Mouse (Mus musculus): ENCODE measurements at regions not wholly inside any gene's neighbourhood (a gene's known extent, or its start where the extent isn't known, plus 50 kb on each side); places are given as distances from the start of the nearest gene placed in this dataset.

GRCm38 (mm10) chr13:11216671-11217330 lies 856.2 kb upstream of the Chrm3 start:
- DNase-seq (ENCODE audit: low spot score): no peak
- 91% methylated on average over 3 of the region's 3 CpGs for WGBS
- Histone ChIP-seq H3K9me3 (replicated peaks) (no peaks in the 10 kb centered on the region), H3K27me3 (ENCODE audit: low read depth, poor library complexity, severe bottlenecking) (no peaks in the 10 kb centered on the region), H3K36me3 (no peaks in the 10 kb centered on the region), H3K4me1 (no peaks in the 10 kb centered on the region), H3K27ac (no peak overlapping the region), H3K4me3 (no peak overlapping the region)

GRCm38 (mm10) chr13:11210109-11210508 lies 849.5 kb upstream of the Chrm3 start:
- Histone ChIP-seq H3K9me3 (replicated peaks) (no peaks in the 10 kb centered on the region), H3K36me3 (no peaks in the 10 kb centered on the region), H3K4me3 (no peak overlapping the region), H3K27me3 (ENCODE audit: low read depth, poor library complexity, severe bottlenecking) (no peaks in the 10 kb centered on the region), H3K4me1 (no peaks in the 10 kb centered on the region), H3K27ac (no peak overlapping the region)
- 87% methylated on average over 1 of the region's 1 CpGs for WGBS
- no peak for DNase-seq (ENCODE audit: low spot score)

GRCm38 (mm10) chr13:11205216-11205786 lies 844.7 kb upstream of the Chrm3 start:
- no peak for DNase-seq (ENCODE audit: low spot score)
- Histone ChIP-seq H3K36me3 (no peaks in the 10 kb centered on the region), H3K4me1 (no peaks in the 10 kb centered on the region), H3K9me3 (replicated peaks) (no peaks in the 10 kb centered on the region), H3K4me3 (no peak overlapping the region), H3K27ac (no peak overlapping the region), H3K27me3 (ENCODE audit: low read depth, poor library complexity, severe bottlenecking) (no peaks in the 10 kb centered on the region)
- WGBS: 92% methylated on average over 6 of the region's 6 CpGs

- Histone ChIP-seq H3K4me3 (no peak overlapping the region), H3K27me3 (ENCODE audit: low read depth, poor library complexity, severe bottlenecking) (no peaks in the 10 kb centered on the region), H3K36me3 (no peaks in the 10 kb centered on the region), H3K4me1 (no peaks in the 10 kb centered on the region), H3K9me3 (replicated peaks) (no peaks in the 10 kb centered on the region), H3K27ac (no peak overlapping the region)
- no peak for DNase-seq (ENCODE audit: low spot score)
Measured at GRCm38 (mm10) chr13:11201978-11202377, 841.3 kb upstream of the Chrm3 start.

- Histone ChIP-seq H3K9me3 (replicated peaks) (no peaks in the 10 kb centered on the region), H3K4me3 (no peak overlapping the region), H3K27ac (no peak overlapping the region), H3K36me3 (no peaks in the 10 kb centered on the region), H3K27me3 (ENCODE audit: low read depth, poor library complexity, severe bottlenecking) (no peaks in the 10 kb centered on the region), H3K4me1 (no peaks in the 10 kb centered on the region)
- WGBS: 85% methylated on average over 8 of the region's 8 CpGs
- DNase-seq (ENCODE audit: low spot score): no peak
Measured at GRCm38 (mm10) chr13:11192471-11192870, 831.8 kb upstream of the Chrm3 start.

GRCm38 (mm10) chr13:11181191-11181590 lies 820.5 kb upstream of the Chrm3 start:
- no peaks in the 10 kb centered on the region for H3K36me3 ChIP-seq
- H3K9me3 ChIP-seq (replicated peaks): no peaks in the 10 kb centered on the region
- H3K27me3 ChIP-seq (ENCODE audit: low read depth, poor library complexity, severe bottlenecking): no peaks in the 10 kb centered on the region
- no peak for DNase-seq (ENCODE audit: low spot score)
- H3K27ac ChIP-seq: no peak overlapping the region
- H3K4me3 ChIP-seq: no peak overlapping the region
- H3K4me1 ChIP-seq: no peaks in the 10 kb centered on the region

- 84% methylated on average over 1 of the region's 1 CpGs for WGBS
- Histone ChIP-seq H3K27me3 (ENCODE audit: low read depth, poor library complexity, severe bottlenecking) (no peaks in the 10 kb centered on the region), H3K36me3 (no peaks in the 10 kb centered on the region), H3K4me3 (no peak overlapping the region), H3K9me3 (replicated peaks) (no peaks in the 10 kb centered on the region), H3K4me1 (no peaks in the 10 kb centered on the region), H3K27ac (no peak overlapping the region)
- DNase-seq (ENCODE audit: low spot score): no peak
Measured at GRCm38 (mm10) chr13:11180356-11180755, 819.7 kb upstream of the Chrm3 start.

- Histone ChIP-seq H3K4me3 (no peak overlapping the region), H3K27ac (no peak overlapping the region), H3K4me1 (no peaks in the 10 kb centered on the region), H3K9me3 (replicated peaks) (no peaks in the 10 kb centered on the region), H3K36me3 (no peaks in the 10 kb centered on the region), H3K27me3 (ENCODE audit: low read depth, poor library complexity, severe bottlenecking) (no peaks in the 10 kb centered on the region)
- 93% methylated on average over 2 of the region's 2 CpGs for WGBS
- no peak for DNase-seq (ENCODE audit: low spot score)
Measured at GRCm38 (mm10) chr13:11178586-11178985, 817.9 kb upstream of the Chrm3 start.

GRCm38 (mm10) chr13:11177642-11178420 lies 817.2 kb upstream of the Chrm3 start:
- Histone ChIP-seq H3K9me3 (replicated peaks) (no peaks in the 10 kb centered on the region), H3K4me1 (no peaks in the 10 kb centered on the region), H3K27ac (no peak overlapping the region), H3K4me3 (no peak overlapping the region), H3K36me3 (no peaks in the 10 kb centered on the region), H3K27me3 (ENCODE audit: low read depth, poor library complexity, severe bottlenecking) (no peaks in the 10 kb centered on the region)
- DNase-seq (ENCODE audit: low spot score): no peak
- 89% methylated on average over 6 of the region's 6 CpGs for WGBS

GRCm38 (mm10) chr13:11167115-11167514 lies 806.5 kb upstream of the Chrm3 start:
- no peak for DNase-seq (ENCODE audit: low spot score)
- no peaks in the 10 kb centered on the region for H3K27me3 ChIP-seq (ENCODE audit: low read depth, poor library complexity, severe bottlenecking)
- H3K27ac ChIP-seq: no peak overlapping the region
- H3K9me3 ChIP-seq (replicated peaks): no peaks in the 10 kb centered on the region
- H3K36me3 ChIP-seq: no peaks in the 10 kb centered on the region
- no peak overlapping the region for H3K4me3 ChIP-seq
- 79% methylated on average over 5 of the region's 5 CpGs for WGBS
- H3K4me1 ChIP-seq: no peaks in the 10 kb centered on the region

- Histone ChIP-seq H3K4me3 (no peak overlapping the region), H3K9me3 (replicated peaks) (no peaks in the 10 kb centered on the region), H3K27me3 (ENCODE audit: low read depth, poor library complexity, severe bottlenecking) (no peaks in the 10 kb centered on the region), H3K4me1 (no peaks in the 10 kb centered on the region), H3K27ac (no peak overlapping the region), H3K36me3 (no peaks in the 10 kb centered on the region)
- DNase-seq (ENCODE audit: low spot score): no peak
- WGBS: 81% methylated on average over 3 of the region's 3 CpGs
Measured at GRCm38 (mm10) chr13:11164130-11164529, 803.5 kb upstream of the Chrm3 start.

- H3K36me3 ChIP-seq: no peaks in the 10 kb centered on the region
- no peak overlapping the region for H3K27ac ChIP-seq
- H3K4me1 ChIP-seq: no peaks in the 10 kb centered on the region
- DNase-seq (ENCODE audit: low spot score): no peak
- H3K27me3 ChIP-seq (ENCODE audit: low read depth, poor library complexity, severe bottlenecking): no peaks in the 10 kb centered on the region
- WGBS: 96% methylated on average over 3 of the region's 3 CpGs
- H3K4me3 ChIP-seq: no peak overlapping the region
- H3K9me3 ChIP-seq (replicated peaks): no peaks in the 10 kb centered on the region
Measured at GRCm38 (mm10) chr13:11147268-11147667, 786.6 kb upstream of the Chrm3 start.

GRCm38 (mm10) chr13:11107693-11108092 lies 747.0 kb upstream of the Chrm3 start:
- Histone ChIP-seq H3K27me3 (ENCODE audit: low read depth, poor library complexity, severe bottlenecking) (no peaks in the 10 kb centered on the region), H3K4me1 (no peaks in the 10 kb centered on the region), H3K4me3 (no peak overlapping the region), H3K36me3 (no peaks in the 10 kb centered on the region), H3K9me3 (replicated peaks) (no peaks in the 10 kb centered on the region), H3K27ac (no peak overlapping the region)
- DNase-seq (ENCODE audit: low spot score): no peak
- 89% methylated on average over 2 of the region's 2 CpGs for WGBS
